Mouse (Mus musculus): ENCODE data around the gene Olfr94. TPM values are rescaled to one million over a fixed set of nuclear protein-coding genes. Genes with fewer than 3 reads are reported as not detected.
"Not testable (repeated sequence)": the region's sequence is repeated elsewhere in the genome, so short reads cannot be mapped to it uniquely, and the experiment has no call there.

The Olfr94 gene
- not detected in 2 replicates for total RNA-seq (2014; fragmentation: Nextera tagmentation)
- total RNA-seq (2017) = 0.06 and 0.11 TPM in 2 replicates
- not detected in 2 replicates for polyA plus RNA-seq (2012)

- no peak for ATAC-seq (ENCODE audit: extremely low read depth, insufficient number of reproducible peaks, low FRiP score, poor library complexity, severe bottlenecking)
- Histone ChIP-seq H3K9me3 (replicated peaks) (peaks cover 8% of the 10 kb centered on the region), H3K4me3 (ENCODE audit: low read depth, low read length) (no peak within 1 kb of the TSS), H3K4me1 (ENCODE audit: insufficient read depth, low read depth, low read length) (no peaks in the 10 kb centered on the region), H3K27me3 (ENCODE audit: insufficient read depth, low read length) (peaks cover 3% of the 10 kb centered on the region; the same call in 1 of the 2 replicates), H3K36me3 (replicated peaks) (no peaks in the 10 kb centered on the region)
- no peak for TF ChIP-seq CTCF (IDR thresholded peaks at IDR 0.05; ENCODE audit: low read depth, low read length)
- TF ChIP-seq POLR2AphosphoS5 (IDR thresholded peaks at IDR 0.05; ENCODE audit: insufficient replicate concordance, low read depth, low read length) = no peak
- no peak for TF ChIP-seq TAL1 (conservative IDR thresholded peaks at IDR 0.05; ENCODE audit: low read depth, low read length)
- TF ChIP-seq GATA2 (IDR thresholded peaks at IDR 0.05; ENCODE audit: borderline replicate concordance, low read depth, low read length) = no peak
- no peak for TF ChIP-seq GATA1 (IDR thresholded peaks at IDR 0.05; ENCODE audit: borderline replicate concordance, low read length)
- DNase-seq (ENCODE audit: low spot score) = no peak
These were observed at the start of gene Olfr94 for GRCm38 (mm10) chr17:37200894-37201293. Olfr94 (minus strand) TSS chr17:37200994.

- Histone ChIP-seq H3K9me3 (replicated peaks) (no peaks in the 10 kb centered on the region), H3K4me3 (ENCODE audit: low read depth, low read length) (no peak overlapping the region), H3K4me1 (ENCODE audit: insufficient read depth, low read depth, low read length) (no peaks in the 10 kb centered on the region), H3K27me3 (ENCODE audit: insufficient read depth, low read length) (no peaks in the 10 kb centered on the region), H3K36me3 (replicated peaks) (no peaks in the 10 kb centered on the region)
- TF ChIP-seq GATA2 (IDR thresholded peaks at IDR 0.05; ENCODE audit: borderline replicate concordance, low read depth, low read length) (no peak), POLR2AphosphoS5 (IDR thresholded peaks at IDR 0.05; ENCODE audit: insufficient replicate concordance, low read depth, low read length) (no peak), GATA1 (IDR thresholded peaks at IDR 0.05; ENCODE audit: borderline replicate concordance, low read length) (no peak), TAL1 (conservative IDR thresholded peaks at IDR 0.05; ENCODE audit: low read depth, low read length) (no peak), CTCF (IDR thresholded peaks at IDR 0.05; ENCODE audit: low read depth, low read length) (no peak)
- ATAC-seq (ENCODE audit: extremely low read depth, insufficient number of reproducible peaks, low FRiP score, poor library complexity, severe bottlenecking) (no peak), DNase-seq (ENCODE audit: low spot score) (no peak)
These were observed 49.8 kb upstream of the Olfr94 start for GRCm38 (mm10) chr17:37250544-37250943.

GRCm38 (mm10) chr17:37249460-37249859 is 48.7 kb upstream of the Olfr94 start:
- Histone ChIP-seq H3K9me3 (replicated peaks) (no peaks in the 10 kb centered on the region), H3K4me3 (ENCODE audit: low read depth, low read length) (no peak overlapping the region), H3K4me1 (ENCODE audit: insufficient read depth, low read depth, low read length) (no peaks in the 10 kb centered on the region), H3K36me3 (replicated peaks) (no peaks in the 10 kb centered on the region), H3K27me3 (ENCODE audit: insufficient read depth, low read length) (no peaks in the 10 kb centered on the region)
- no peak for ATAC-seq (ENCODE audit: extremely low read depth, insufficient number of reproducible peaks, low FRiP score, poor library complexity, severe bottlenecking)
- no peak for TF ChIP-seq GATA1 (IDR thresholded peaks at IDR 0.05; ENCODE audit: borderline replicate concordance, low read length)
- no peak for TF ChIP-seq GATA2 (IDR thresholded peaks at IDR 0.05; ENCODE audit: borderline replicate concordance, low read depth, low read length)
- TF ChIP-seq CTCF (IDR thresholded peaks at IDR 0.05; ENCODE audit: low read depth, low read length) = no peak
- TF ChIP-seq POLR2AphosphoS5 (IDR thresholded peaks at IDR 0.05; ENCODE audit: insufficient replicate concordance, low read depth, low read length) = no peak
- no peak for DNase-seq (ENCODE audit: low spot score)

- TF ChIP-seq POLR2AphosphoS5 (IDR thresholded peaks at IDR 0.05; ENCODE audit: insufficient replicate concordance, low read depth, low read length) (no peak), CTCF (IDR thresholded peaks at IDR 0.05; ENCODE audit: low read depth, low read length) (no peak), TAL1 (conservative IDR thresholded peaks at IDR 0.05; ENCODE audit: low read depth, low read length) (no peak), GATA2 (IDR thresholded peaks at IDR 0.05; ENCODE audit: borderline replicate concordance, low read depth, low read length) (no peak), GATA1 (IDR thresholded peaks at IDR 0.05; ENCODE audit: borderline replicate concordance, low read length) (no peak)
- no peaks in the 10 kb centered on the region for H3K36me3 ChIP-seq (replicated peaks)
- no peak for DNase-seq (ENCODE audit: low spot score)
- no peaks in the 10 kb centered on the region for H3K4me1 ChIP-seq (ENCODE audit: insufficient read depth, low read depth, low read length)
- H3K9me3 ChIP-seq (replicated peaks) = no peaks in the 10 kb centered on the region
- peak; percentile 40; the same call in 1 of the 2 replicates for ATAC-seq (ENCODE audit: extremely low read depth, insufficient number of reproducible peaks, low FRiP score, poor library complexity, severe bottlenecking)
- H3K27me3 ChIP-seq (ENCODE audit: insufficient read depth, low read length) = no peaks in the 10 kb centered on the region
- no peak overlapping the region for H3K4me3 ChIP-seq (ENCODE audit: low read depth, low read length)
These were observed 45.9 kb upstream of the Olfr94 start for GRCm38 (mm10) chr17:37246715-37247114.

- no peak overlapping the region for H3K4me3 ChIP-seq (ENCODE audit: low read depth, low read length)
- no peaks in the 10 kb centered on the region for H3K9me3 ChIP-seq (replicated peaks)
- TF ChIP-seq CTCF (IDR thresholded peaks at IDR 0.05; ENCODE audit: low read depth, low read length) (no peak), GATA2 (IDR thresholded peaks at IDR 0.05; ENCODE audit: borderline replicate concordance, low read depth, low read length) (no peak), GATA1 (IDR thresholded peaks at IDR 0.05; ENCODE audit: borderline replicate concordance, low read length) (no peak), TAL1 (conservative IDR thresholded peaks at IDR 0.05; ENCODE audit: low read depth, low read length) (no peak), POLR2AphosphoS5 (IDR thresholded peaks at IDR 0.05; ENCODE audit: insufficient replicate concordance, low read depth, low read length) (no peak)
- DNase-seq (ENCODE audit: low spot score) = no peak
- H3K36me3 ChIP-seq (replicated peaks) = no peaks in the 10 kb centered on the region
- no peak for ATAC-seq (ENCODE audit: extremely low read depth, insufficient number of reproducible peaks, low FRiP score, poor library complexity, severe bottlenecking)
- no peaks in the 10 kb centered on the region for H3K4me1 ChIP-seq (ENCODE audit: insufficient read depth, low read depth, low read length)
- H3K27me3 ChIP-seq (ENCODE audit: insufficient read depth, low read length) = no peaks in the 10 kb centered on the region
These were observed 41.4 kb upstream of the Olfr94 start for GRCm38 (mm10) chr17:37242198-37242597.

GRCm38 (mm10) chr17:37237230-37237629 is 36.4 kb upstream of the Olfr94 start, which contains the start of gene Olfr97:
Olfr97 (minus strand) TSS chr17:37237330.
- not testable (repeated sequence) for ATAC-seq (ENCODE audit: extremely low read depth, insufficient number of reproducible peaks, low FRiP score, poor library complexity, severe bottlenecking); H3K27me3 ChIP-seq (ENCODE audit: insufficient read depth, low read length); DNase-seq (ENCODE audit: low spot score); H3K4me3 ChIP-seq (ENCODE audit: low read depth, low read length); H3K4me1 ChIP-seq (ENCODE audit: insufficient read depth, low read depth, low read length); H3K9me3 ChIP-seq (replicated peaks); H3K36me3 ChIP-seq (replicated peaks)

- Histone ChIP-seq H3K4me3 (ENCODE audit: low read depth, low read length) (no peak overlapping the region), H3K9me3 (replicated peaks) (no peaks in the 10 kb centered on the region), H3K36me3 (replicated peaks) (no peaks in the 10 kb centered on the region), H3K27me3 (ENCODE audit: insufficient read depth, low read length) (no peaks in the 10 kb centered on the region), H3K4me1 (ENCODE audit: insufficient read depth, low read depth, low read length) (no peaks in the 10 kb centered on the region)
- DNase-seq (ENCODE audit: low spot score) (no peak), ATAC-seq (ENCODE audit: extremely low read depth, insufficient number of reproducible peaks, low FRiP score, poor library complexity, severe bottlenecking) (no peak)
- TF ChIP-seq GATA2 (IDR thresholded peaks at IDR 0.05; ENCODE audit: borderline replicate concordance, low read depth, low read length) (no peak), GATA1 (IDR thresholded peaks at IDR 0.05; ENCODE audit: borderline replicate concordance, low read length) (no peak), POLR2AphosphoS5 (IDR thresholded peaks at IDR 0.05; ENCODE audit: insufficient replicate concordance, low read depth, low read length) (no peak), TAL1 (conservative IDR thresholded peaks at IDR 0.05; ENCODE audit: low read depth, low read length) (no peak), CTCF (IDR thresholded peaks at IDR 0.05; ENCODE audit: low read depth, low read length) (no peak)
These were observed 21.1 kb upstream of the Olfr94 start for GRCm38 (mm10) chr17:37221879-37222278.
